Mouse (Mus musculus) hindbrain, postnatal 0 days (tissue): ENCODE results near the gene Srsf1. TPM values are rescaled to one million over a fixed set of nuclear protein-coding genes. Genes with fewer than 3 reads are reported as not detected.
A peak's percentile ranks its signal among the peaks of the same experiment; 100 is the strongest.

ENCODE experiments used
- ATAC-seq: fragments of 200-750 bp; cut with Nextera tagmentation; 2 replicates; pipeline ENCODE4 v1.8.0; 2017; ENCODE audit warnings: mild to moderate bottlenecking, moderate TSS enrichment, moderate library complexity
- DNase-seq: peaks from one replicate; pipeline ENCODE4 v3.0.0-alpha.2; 2015; ENCODE audit warnings: low spot score
- H3K27ac ChIP-seq: fragments of 300-500 bp; sonication (generic); 2 replicates; pipeline ENCODE4 v1.5.1; 2014; ENCODE audit warnings: mild to moderate bottlenecking
- H3K27me3 ChIP-seq: fragments of 300-500 bp; sonication (generic); 2 replicates; pipeline ENCODE4 v1.6.1; 2014; ENCODE audit warnings: low read length, mixed read lengths; ENCODE audit not compliant: insufficient read depth
- H3K36me3 ChIP-seq: fragments of 300-500 bp; sonication (generic); 2 replicates; pipeline ENCODE4 v1.6.1; 2014; ENCODE audit warnings: low read length, mixed read lengths; ENCODE audit not compliant: insufficient read depth
- H3K4me1 ChIP-seq: fragments of 300-500 bp; sonication (generic); 2 replicates; pipeline ENCODE4 v1.6.1; 2014; ENCODE audit warnings: antibody characterized with exemption, low read length, mixed read lengths; ENCODE audit not compliant: insufficient read depth
- H3K4me2 ChIP-seq: fragments of 300-500 bp; sonication (generic); 2 replicates; pipeline ENCODE4 v1.6.1; 2014; ENCODE audit warnings: low read depth, mild to moderate bottlenecking, low read length, moderate library complexity, mixed read lengths
- H3K4me3 ChIP-seq: fragments of 300-500 bp; sonication (generic); 2 replicates; pipeline ENCODE4 v1.5.1; 2014; ENCODE audit warnings: low read length
- H3K9ac ChIP-seq: fragments of 300-500 bp; sonication (generic); replicated peaks from 2 replicates; pipeline ENCODE4 v1.6.1; 2014; ENCODE audit warnings: mild to moderate bottlenecking, low read length, moderate library complexity, mixed read lengths
- H3K9me3 ChIP-seq: fragments of 300-500 bp; sonication (generic); 2 replicates; pipeline ENCODE4 v1.6.1; 2016; ENCODE audit warnings: low read length, mixed read lengths
- CTCF ChIP-seq: IDR thresholded peaks from 2 replicates; pipeline ENCODE4 v1.5.1; 2016; ENCODE audit warnings: antibody characterized with exemption, control low read depth, low read depth
- WGBS: fragments of 180-500 bp; shearing (Covaris S2); extraction: QIAGEN DNeasy Blood & Tissue Kit; methylation state at CpG from one replicate; pipeline ENCODE4 v1.1.7; 2014; 5-methylcytosine and 5-hydroxymethylcytosine counted together
- polyA plus RNA-seq: library from polyadenylated mRNA; unstranded; fragments of >200 nt; fragmentation: Nextera tagmentation; extraction: Ambion mirVana; gene quantifications from 2 replicates; pipeline ENCODE4 v1.2.1, GENCODE M21; 2015
- total RNA-seq: library from RNA; depleted of rRNA; stranded (reverse); fragments of >200 nt; gene quantifications from 2 replicates; pipeline ENCODE4 v1.2.3, GENCODE M21; 2014

Gene Srsf1
- total and polyA plus RNA-seq, 2 experiments from 2014 or later, result 124 to 332 TPM

- ATAC-seq (no peak), DNase-seq (no peak)
- Histone ChIP-seq H3K36me3 (no peaks in the 10 kb centered on the region), H3K4me1 (peaks cover 8% of the 10 kb centered on the region; the same call in 1 of the 2 replicates), H3K4me3 (no peak overlapping the region), H3K27ac (no peak overlapping the region), H3K9ac (no peak overlapping the region), H3K9me3 (no peaks in the 10 kb centered on the region), H3K4me2 (no peak overlapping the region), H3K27me3 (no peaks in the 10 kb centered on the region)
- WGBS, result 73% methylated on average over 11 of the region's 11 CpGs
- TF ChIP-seq CTCF, result no peak
Observed at GRCm38 (mm10) chr11:88011208-88011913, 35.8 kb upstream of the Srsf1 start.

GRCm38 (mm10) chr11:88011914-88012419 lies 35.2 kb upstream of the Srsf1 start:
- no peaks in the 10 kb centered on the region for H3K27me3 ChIP-seq
- no peak overlapping the region for H3K27ac ChIP-seq
- peaks cover 8% of the 10 kb centered on the region; the same call in 1 of the 2 replicates for H3K4me1 ChIP-seq
- H3K36me3 ChIP-seq, result no peaks in the 10 kb centered on the region
- ATAC-seq (no peak), DNase-seq (no peak)
- WGBS, result 84% methylated on average over 7 of the region's 7 CpGs
- H3K4me3 ChIP-seq, result no peak overlapping the region
- no peak overlapping the region for H3K4me2 ChIP-seq
- H3K9ac ChIP-seq, result no peak overlapping the region
- TF ChIP-seq CTCF, result no peak
- H3K9me3 ChIP-seq, result no peaks in the 10 kb centered on the region

GRCm38 (mm10) chr11:88012621-88013244 lies 34.4 kb upstream of the Srsf1 start:
- Histone ChIP-seq H3K9me3 (no peaks in the 10 kb centered on the region), H3K27me3 (no peaks in the 10 kb centered on the region), H3K4me3 (no peak overlapping the region), H3K4me1 (peaks cover 8% of the 10 kb centered on the region; the same call in 1 of the 2 replicates), H3K4me2 (no peak overlapping the region), H3K27ac (no peak overlapping the region), H3K36me3 (no peaks in the 10 kb centered on the region), H3K9ac (no peak overlapping the region)
- no peak for DNase-seq
- TF ChIP-seq CTCF, result no peak
- WGBS, result 90% methylated on average over 11 of the region's 11 CpGs
- no peak for ATAC-seq

- Histone ChIP-seq H3K4me2 (no peak overlapping the region), H3K27me3 (no peaks in the 10 kb centered on the region), H3K9ac (no peak overlapping the region), H3K4me1 (peaks cover 8% of the 10 kb centered on the region; the same call in 1 of the 2 replicates), H3K9me3 (no peaks in the 10 kb centered on the region), H3K4me3 (no peak overlapping the region), H3K36me3 (no peaks in the 10 kb centered on the region), H3K27ac (no peak overlapping the region)
- TF ChIP-seq CTCF, result no peak
- 91% methylated on average over 10 of the region's 10 CpGs for WGBS
- DNase-seq, result no peak
- no peak for ATAC-seq
Observed at GRCm38 (mm10) chr11:88013632-88014031, 33.5 kb upstream of the Srsf1 start.

GRCm38 (mm10) chr11:88015161-88015560 lies 32.0 kb upstream of the Srsf1 start:
- no peaks in the 10 kb centered on the region for H3K36me3 ChIP-seq
- no peaks in the 10 kb centered on the region for H3K4me1 ChIP-seq
- peak; percentile 47; the same call in 1 of the 2 replicates for ATAC-seq
- H3K27ac ChIP-seq, result no peak overlapping the region
- WGBS, result 78% methylated on average over 11 of the region's 11 CpGs
- no peak overlapping the region for H3K4me2 ChIP-seq
- no peak overlapping the region for H3K9ac ChIP-seq
- TF ChIP-seq CTCF, result no peak
- no peaks in the 10 kb centered on the region for H3K27me3 ChIP-seq
- DNase-seq, result peak; percentile 12
- no peak overlapping the region for H3K4me3 ChIP-seq
- H3K9me3 ChIP-seq, result no peaks in the 10 kb centered on the region

- Histone ChIP-seq H3K9ac (no peak overlapping the region), H3K4me1 (no peaks in the 10 kb centered on the region), H3K4me2 (no peak overlapping the region), H3K36me3 (no peaks in the 10 kb centered on the region), H3K27ac (no peak overlapping the region), H3K9me3 (no peaks in the 10 kb centered on the region), H3K4me3 (no peak overlapping the region), H3K27me3 (no peaks in the 10 kb centered on the region)
- TF ChIP-seq CTCF, result no peak
- DNase-seq, result no peak
- WGBS, result 87% methylated on average over 6 of the region's 6 CpGs
- ATAC-seq, result no peak
Observed at GRCm38 (mm10) chr11:88015795-88016194, 31.4 kb upstream of the Srsf1 start.

GRCm38 (mm10) chr11:88023933-88024332 lies 23.2 kb upstream of the Srsf1 start:
- no peak overlapping the region for H3K27ac ChIP-seq
- H3K27me3 ChIP-seq, result no peaks in the 10 kb centered on the region
- no peak overlapping the region for H3K4me2 ChIP-seq
- TF ChIP-seq CTCF, result no peak
- H3K4me3 ChIP-seq, result no peak overlapping the region
- no peak for ATAC-seq
- H3K4me1 ChIP-seq, result no peaks in the 10 kb centered on the region
- no peak for DNase-seq
- WGBS, result 82% methylated on average over 2 of the region's 2 CpGs
- H3K9ac ChIP-seq, result no peak overlapping the region
- no peaks in the 10 kb centered on the region for H3K9me3 ChIP-seq
- H3K36me3 ChIP-seq, result no peaks in the 10 kb centered on the region
